Mouse (Mus musculus) bone marrow, adult 2 months (tissue): ENCODE data around the gene Ttc39b.

ENCODE experiments used
- CTCF ChIP-seq: fragments of 200-500 bp; IDR thresholded peaks from 2 replicates; pipeline ENCODE4 v1.5.1; 2011; ENCODE audit warnings: low read length, control low read depth; ENCODE audit not compliant: control insufficient read depth, insufficient read depth
- POLR2A ChIP-seq: fragments of 200-500 bp; IDR thresholded peaks from 2 replicates; pipeline ENCODE4 v1.6.1; 2011; ENCODE audit warnings: low read depth, mild to moderate bottlenecking, control low read depth, low read length, borderline replicate concordance; ENCODE audit not compliant: control insufficient read depth

DNA sequence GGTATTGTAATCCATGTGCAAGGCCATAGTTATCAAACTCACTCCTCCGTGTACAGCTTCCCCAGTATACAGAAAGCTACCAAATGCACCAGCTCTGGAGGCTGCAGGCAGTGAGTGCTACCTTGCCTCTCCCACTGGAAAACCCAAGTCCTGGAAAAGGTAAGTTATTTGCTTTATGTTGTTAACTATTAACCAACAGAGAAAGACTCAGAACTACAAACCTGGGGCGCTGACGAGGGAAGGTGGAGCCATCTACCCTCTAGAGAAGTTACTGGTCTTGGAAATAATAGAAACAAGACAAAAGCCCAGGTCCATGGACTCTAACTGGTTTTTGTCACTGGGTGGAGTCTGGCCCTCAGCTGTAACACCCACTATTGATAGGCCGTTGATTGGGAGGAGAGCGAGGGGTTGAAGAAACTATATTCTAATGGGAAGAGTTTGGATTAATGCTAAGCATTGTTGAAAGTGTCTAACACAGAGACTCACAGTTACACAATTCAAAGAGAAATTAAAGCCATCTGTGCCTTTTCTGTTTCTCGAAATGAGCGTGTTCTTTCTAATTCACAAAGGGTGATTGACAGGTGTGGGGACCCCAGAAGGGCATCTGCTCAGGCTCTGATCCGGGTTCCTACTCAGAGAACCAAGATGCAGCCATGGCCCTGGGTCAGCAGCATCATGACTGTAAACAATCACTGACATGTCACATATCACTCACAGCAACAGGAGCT is 98.3 kb downstream of the Ttc39b start:
- TF ChIP-seq CTCF = no peak
- TF ChIP-seq POLR2A = no peak
